Mouse (Mus musculus) left cerebral cortex, adult 2 months (tissue): ENCODE results near the gene Tor2a. TPM values are rescaled to one million over a fixed set of nuclear protein-coding genes. Genes with fewer than 3 reads are reported as not detected.
A peak's percentile ranks its signal among the peaks of the same experiment; 100 is the strongest.

Experiments
- DNase-seq, 2 experiments: peaks; one replicate each; pipeline ENCODE4 v3.0.0; 2021 to 2022; ENCODE audit warnings: low spot score in 2 of 2, mixed read lengths in 1 of 2; ENCODE audit errors: extremely low spot score in 1 of 2
- H3K27ac ChIP-seq: fragments of 200-600 bp; 2 replicates; pipeline ENCODE4 v1.8.1; 2022
- H3K4me3 ChIP-seq: fragments of 200-600 bp; 2 replicates; pipeline ENCODE4 v1.8.1; 2022
- CTCF ChIP-seq: fragments of 200-600 bp; IDR thresholded peaks from 2 replicates; pipeline ENCODE4 v1.8.1; 2022; ENCODE audit warnings: antibody characterized with exemption, mild to moderate bottlenecking, moderate library complexity
- intact Hi-C: fragments of 180-260 bp; cut with DNase I; formaldehyde crosslinking; loops from one replicate; pipeline ENCODE4 v1.15.1; 2025
- long read RNA-seq, 2 experiments: library from polyadenylated mRNA; stranded (forward); transcript quantifications; one replicate each; pipeline ENCODE4 v2.0.0; 2021; ENCODE audit warnings: borderline mapping rate in 2 of 2
- total RNA-seq, 2 experiments: library from RNA; stranded (reverse); gene quantifications; 2 replicates each; pipeline ENCODE4 v1.2.3; 2021

The Tor2a gene
- total RNA-seq = 10 to 100 TPM; 30.4 to 30.7 TPM
- long read RNA-seq, experiment 1, transcript Tor2a-201 (5 exons, 1,536 nt) = major isoform, 26 of 47 reads
- long read RNA-seq, experiment 1, partial matches to known transcripts = 4 of 47 reads
- long read RNA-seq, experiment 1, other reads (novel, unspliced or antisense) = 11 of 47 reads
- long read RNA-seq, experiment 2, transcript Tor2a-201 (5 exons, 1,536 nt) = major isoform, 16 of 35 reads
- long read RNA-seq, experiment 2, partial matches to known transcripts = 2 of 35 reads
- long read RNA-seq, experiment 2, other reads (novel, unspliced or antisense) = 8 of 35 reads

DNA sequence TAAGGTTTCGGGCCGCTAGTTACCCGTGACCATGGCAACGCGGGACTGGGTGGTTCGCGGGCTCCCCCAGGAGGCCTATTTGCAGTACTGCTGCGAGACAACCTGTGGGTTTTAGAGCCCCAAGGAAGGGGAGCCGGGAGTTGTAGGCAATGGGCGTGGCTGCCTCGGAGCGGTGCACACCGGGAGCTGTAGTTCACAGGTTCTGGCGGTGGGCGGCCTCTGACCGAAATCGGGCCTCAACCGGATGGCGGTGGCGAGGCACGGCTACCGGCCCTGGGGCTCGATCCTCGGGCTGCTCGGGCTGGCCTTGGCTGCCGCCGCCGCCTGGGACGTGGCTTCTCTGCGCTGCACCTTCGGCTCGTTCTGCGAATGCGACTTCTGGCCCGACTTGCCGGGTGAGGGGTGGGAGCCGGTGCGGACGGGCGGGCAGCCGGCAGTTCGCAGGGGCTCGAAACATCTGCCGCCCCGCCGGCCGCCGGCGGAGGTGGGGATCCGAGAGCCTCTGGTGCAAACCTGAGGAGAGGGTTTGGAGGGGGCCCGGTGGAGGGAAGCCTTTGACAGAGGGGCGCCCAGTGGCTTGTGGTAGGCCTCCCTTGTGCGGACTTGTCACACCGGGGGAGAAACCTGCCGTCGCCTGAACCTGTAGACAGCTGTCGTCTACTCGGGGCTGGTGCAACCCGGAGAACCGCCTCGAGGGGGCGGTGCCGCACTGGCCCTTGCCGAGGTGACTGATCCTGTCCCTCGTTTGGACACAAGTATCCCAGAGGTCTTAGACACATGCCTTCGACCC lies at the start of gene Tor2a:
Gene Tor2a, plus strand, starts transcription at position 179 of the 790 bp plus-strand sequence.
- intact Hi-C loops = loop anchor here (1.0 to 5.0 kb wide), 2 partner anchors 44 to 125 kb away; partner anchors contain the start of gene Cdk9
- TF ChIP-seq CTCF = peak; percentile 98
- peak; percentile 96 for DNase-seq
- H3K27ac ChIP-seq = peak within 1 kb of the TSS; percentile 96
- H3K4me3 ChIP-seq = peak within 1 kb of the TSS; percentile 92

GRCm38 (mm10) chr2:32708643-32709042 lies 48.4 kb upstream of the Tor2a start:
- Histone ChIP-seq H3K27ac (no peak overlapping the region), H3K4me3 (no peak overlapping the region)
- DNase-seq = peak in 1 of 2 experiments; percentile 47
- TF ChIP-seq CTCF = peak; percentile 93
- intact Hi-C loops = no loop called here

GRCm38 (mm10) chr2:32709521-32710137 lies 47.4 kb upstream of the Tor2a start:
- DNase-seq = no peak
- H3K27ac ChIP-seq = no peak overlapping the region
- intact Hi-C loops = no loop called here
- no peak overlapping the region for H3K4me3 ChIP-seq
- no peak for TF ChIP-seq CTCF

- no peak for TF ChIP-seq CTCF
- Histone ChIP-seq H3K27ac (no peak overlapping the region), H3K4me3 (no peak overlapping the region)
- intact Hi-C loops = no loop called here
- no peak for DNase-seq
Measured at GRCm38 (mm10) chr2:32710425-32710824, 46.6 kb upstream of the Tor2a start.

DNA sequence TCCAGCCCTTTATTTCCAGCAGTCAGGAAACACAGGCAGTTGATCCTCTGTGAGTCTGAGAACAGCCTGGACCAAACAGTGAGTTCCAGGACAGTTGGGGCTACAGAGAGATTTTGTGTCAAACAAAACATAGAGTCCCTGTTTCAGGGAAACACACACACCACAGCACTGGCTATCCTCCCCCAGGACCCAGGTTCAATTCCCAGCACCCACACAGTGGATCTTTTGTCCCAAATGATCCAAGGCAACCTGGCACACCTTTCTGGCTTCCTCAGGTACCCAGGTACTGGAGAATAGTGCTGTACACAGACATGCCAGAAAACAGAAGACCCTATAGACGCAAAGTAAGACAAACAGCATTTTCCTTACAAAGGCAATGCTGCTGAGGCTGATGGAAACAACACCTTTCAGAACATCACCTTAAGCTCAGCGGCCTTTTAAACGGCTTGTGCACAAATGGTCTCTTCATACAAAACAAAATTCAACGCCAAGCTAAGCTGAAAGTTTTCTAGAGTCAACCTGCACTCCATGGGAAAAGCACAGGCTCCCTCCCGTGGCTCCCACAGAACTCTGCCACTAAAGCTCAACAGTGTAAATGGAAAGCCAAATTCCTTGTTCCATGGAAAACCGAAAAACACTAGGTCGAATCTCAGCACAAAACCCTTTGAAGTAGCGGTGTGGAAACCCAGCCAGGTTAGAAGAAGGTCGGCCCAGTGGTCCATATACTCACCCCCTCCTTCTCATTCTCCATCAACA lies 45.6 kb upstream of the Tor2a start:
- Histone ChIP-seq H3K4me3 (peak overlapping the region; percentile 97), H3K27ac (no peak overlapping the region; the same call in 1 of the 2 replicates)
- DNase-seq = no peak
- no peak for TF ChIP-seq CTCF
- intact Hi-C loops = no loop called here

DNA sequence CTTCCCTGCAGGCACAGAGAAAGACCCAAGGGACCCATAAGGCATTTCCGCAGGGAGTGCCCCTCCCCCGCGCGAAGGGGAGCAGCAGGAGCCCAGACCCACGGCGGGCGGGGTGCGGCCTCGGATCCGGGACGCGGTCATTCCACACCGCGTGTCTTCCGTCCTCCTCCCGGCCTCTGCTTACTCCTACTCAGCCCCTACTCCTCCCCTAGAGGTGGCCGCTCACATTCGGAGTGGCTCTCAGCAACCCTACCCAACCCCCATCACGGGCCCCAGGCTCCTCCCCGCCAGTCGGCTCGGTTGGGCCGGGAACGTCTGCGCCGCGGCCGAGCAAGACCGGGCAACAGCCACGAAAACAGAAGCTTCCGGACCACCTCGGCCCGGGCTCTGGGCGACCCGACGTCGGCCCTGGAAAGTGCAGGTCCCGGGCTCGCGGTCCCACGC lies 44.9 kb upstream of the Tor2a start:
- no peak for TF ChIP-seq CTCF
- intact Hi-C loops = no loop called here
- peak overlapping the region; percentile 97 for H3K4me3 ChIP-seq
- peak; percentile 42 to 48 for DNase-seq
- peak overlapping the region; percentile 81 for H3K27ac ChIP-seq

DNA sequence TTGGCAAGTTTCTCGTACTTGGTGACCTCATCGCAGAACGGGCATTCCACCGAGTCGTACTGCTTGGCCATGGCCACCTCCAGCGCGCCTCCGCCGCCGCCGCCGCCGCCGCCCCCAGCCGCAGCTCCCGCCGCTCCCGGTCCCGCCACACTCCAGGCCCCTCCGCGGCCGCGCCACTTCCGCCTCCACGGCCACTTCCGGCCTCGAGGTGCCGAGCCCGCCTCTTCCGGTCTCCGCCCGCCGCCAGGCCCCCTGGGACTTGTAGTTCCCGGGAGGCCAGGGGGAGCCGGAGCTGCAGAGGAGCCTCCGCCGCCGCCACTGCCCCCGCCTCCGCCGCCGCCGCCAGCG lies 44.5 kb upstream of the Tor2a start:
- intact Hi-C loops = no loop called here

GRCm38 (mm10) chr2:32712934-32713817 lies 43.9 kb upstream of the Tor2a start, which contains the start of gene Cdk9:
Cdk9 (minus strand) TSS chr2:32713076.
- peak within 1 kb of the TSS; percentile 97 for H3K4me3 ChIP-seq
- H3K27ac ChIP-seq = peak within 1 kb of the TSS; percentile 98
- peak; percentile 90 to 95 for DNase-seq
- intact Hi-C loops = loop anchor here (1.0 kb wide), 2 partner anchors 29 to 44 kb away; partner anchors contain the start of gene Tor2a
- TF ChIP-seq CTCF = peak; percentile 99

More for the DNA sequence above, 44.5 kb upstream of the Tor2a start:
- H3K27ac ChIP-seq = peak overlapping the region; percentile 98
- peak; percentile 94 for DNase-seq
- no peak for TF ChIP-seq CTCF
- H3K4me3 ChIP-seq = peak overlapping the region; percentile 97

GRCm38 (mm10) chr2:32714117-32714986 lies 42.7 kb upstream of the Tor2a start:
- no peak for TF ChIP-seq CTCF
- no peak overlapping the region for H3K4me3 ChIP-seq
- no peak for DNase-seq
- H3K27ac ChIP-seq = peak overlapping the region; percentile 98
- intact Hi-C loops = no loop called here
